Mouse (Mus musculus) thymus, adult 2 months (tissue): ENCODE measurements around the gene Uggt1.

Experiments
- CTCF ChIP-seq: fragments of 200-500 bp; IDR thresholded peaks from 2 replicates; pipeline ENCODE4 v1.5.1; 2012; ENCODE audit warnings: mild to moderate bottlenecking, control low read depth, low read length, moderate library complexity, borderline replicate concordance; ENCODE audit not compliant: control insufficient read depth, poor library complexity, insufficient read depth; ENCODE audit errors: extremely low read depth
- POLR2A ChIP-seq: fragments of 200-500 bp; IDR thresholded peaks from 2 replicates; pipeline ENCODE4 v1.6.1; 2012; ENCODE audit warnings: mild to moderate bottlenecking, low read length, control low read depth, moderate library complexity; ENCODE audit not compliant: control insufficient read depth, poor library complexity, insufficient read depth; ENCODE audit errors: extremely low read depth

GRCm38 (mm10) chr1:36214324-36214723 lies 30.2 kb downstream of the Uggt1 start:
- TF ChIP-seq CTCF (no peak), POLR2A (no peak)
